Mouse (Mus musculus) T-helper 17 cell (primary cell): ENCODE results near the gene Gm21820.
"Not testable (repeated sequence)": the region's sequence is repeated elsewhere in the genome, so short reads cannot be mapped to it uniquely, and the experiment has no call there.

Source experiments
- in situ Hi-C, 2 experiments: fragments of 300-600 bp; cut with MboI, MseI; formaldehyde crosslinking; loops; 1 replicate in 1 of 2; 2 replicates in 1 of 2; pipeline ENCODE4 v1.15.1; 2025; ENCODE audit warnings: high pct_unique_total_duplicates in 2 of 2

Gene Gm21820

GRCm38 (mm10) chrY:5249341-5249740 is at the start of gene Gm21820:
Gm21820 (minus strand) TSS chrY:5249441.
- in situ Hi-C loops: not testable (repeated sequence)
